Mouse (Mus musculus) erythroblast, embryonic 14.5 days (primary cell): ENCODE data around the gene Bcas3. TPM values are rescaled to one million over a fixed set of nuclear protein-coding genes. Genes with fewer than 3 reads are reported as not detected.
A peak's percentile ranks its signal among the peaks of the same experiment; 100 is the strongest.

Experiments used
- H3K27me3 ChIP-seq: 2 replicates; pipeline ENCODE4 v1.6.1; 2012; ENCODE audit warnings: inconsistent platforms; ENCODE audit not compliant: control insufficient read depth
- H3K36me3 ChIP-seq: 2 replicates; pipeline ENCODE4 v1.6.1; 2012; ENCODE audit warnings: mild to moderate bottlenecking, inconsistent platforms; ENCODE audit not compliant: control insufficient read depth
- H3K4me1 ChIP-seq: 2 replicates; pipeline ENCODE4 v1.6.1; 2012; ENCODE audit warnings: inconsistent platforms; ENCODE audit not compliant: control insufficient read depth
- H3K4me3 ChIP-seq: replicated peaks from 2 replicates; pipeline ENCODE3; 2012; ENCODE audit warnings: moderate library complexity, mild to moderate bottlenecking, inconsistent platforms
- H3K9me3 ChIP-seq: 2 replicates; pipeline ENCODE4 v1.6.1; 2012; ENCODE audit warnings: low read length, inconsistent platforms, mixed read lengths; ENCODE audit not compliant: control insufficient read depth
- GATA1 ChIP-seq: IDR thresholded peaks from 2 replicates; pipeline ENCODE4 v1.6.1; 2012; ENCODE audit warnings: low read length, inconsistent platforms, mixed read lengths
- TAL1 ChIP-seq: IDR thresholded peaks from 3 replicates; pipeline ENCODE4 v1.6.1; 2012; ENCODE audit warnings: low read length, inconsistent platforms, mixed read lengths
- polyA plus RNA-seq: library from polyadenylated mRNA; stranded (reverse); fragments of >175 nt; gene quantifications from 2 replicates; pipeline ENCODE4 v1.2.3, GENCODE M21; 2012

The Bcas3 gene
- polyA plus RNA-seq, 1 experiment, result 25.9 TPM

DNA sequence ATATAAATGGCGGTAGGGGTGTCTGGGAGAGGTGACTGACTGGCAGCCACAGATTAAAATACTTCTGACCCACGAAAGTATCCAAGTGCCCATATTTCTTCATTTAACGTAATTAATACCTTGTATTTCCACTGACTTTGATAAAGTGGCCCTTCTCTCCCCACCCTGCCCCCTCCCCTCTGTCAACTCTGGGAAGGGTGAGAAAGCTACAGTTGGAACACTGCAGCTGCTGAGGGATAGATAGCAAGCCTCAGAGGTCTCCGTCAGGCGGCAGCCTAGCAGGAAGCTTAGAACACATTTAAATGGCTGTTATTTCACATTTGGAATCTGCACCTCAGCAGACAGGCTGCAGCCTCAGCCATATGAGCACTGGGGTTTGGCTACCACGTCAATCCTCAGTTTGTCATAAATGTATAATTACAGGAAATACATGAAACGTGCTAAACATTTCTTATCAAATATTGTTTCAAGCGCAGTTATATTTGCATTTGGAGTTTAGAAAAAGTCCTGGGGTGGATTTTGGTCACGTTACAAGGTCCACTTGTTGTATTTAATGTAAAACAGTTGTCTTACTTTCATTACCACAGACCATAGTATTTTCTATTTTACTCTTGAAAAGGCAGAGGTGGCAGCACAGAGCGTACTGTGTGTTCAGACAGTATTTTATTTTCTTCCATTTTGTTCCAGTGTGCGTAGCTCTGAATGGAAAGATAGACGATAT is 291.2 kb downstream of the Bcas3 start:
- no peaks in the 10 kb centered on the region for H3K9me3 ChIP-seq
- peaks cover 24% of the 10 kb centered on the region for H3K4me1 ChIP-seq
- no peaks in the 10 kb centered on the region for H3K27me3 ChIP-seq
- TF ChIP-seq GATA1, result no peak
- TF ChIP-seq TAL1, result no peak
- H3K4me3 ChIP-seq, result peak overlapping the region; percentile 45
- no peaks in the 10 kb centered on the region for H3K36me3 ChIP-seq

DNA sequence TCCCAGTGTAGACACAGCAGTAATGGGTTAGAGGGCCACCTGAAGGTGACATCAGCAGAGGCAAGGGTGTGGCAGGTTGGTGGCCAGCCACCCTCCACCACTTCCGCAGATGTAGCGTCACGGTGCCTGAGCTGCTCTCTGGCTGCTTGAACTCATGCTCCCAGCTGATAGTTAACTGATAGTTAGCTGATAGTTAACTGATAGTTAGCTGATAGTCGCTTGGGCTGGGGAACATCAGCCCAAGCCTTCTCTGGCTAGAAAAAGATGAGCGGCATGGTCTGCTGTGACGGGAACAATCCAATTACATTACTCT is 291.7 kb downstream of the Bcas3 start:
- Histone ChIP-seq H3K9me3 (no peaks in the 10 kb centered on the region), H3K4me3 (peak overlapping the region; percentile 45), H3K27me3 (no peaks in the 10 kb centered on the region), H3K4me1 (peaks cover 24% of the 10 kb centered on the region), H3K36me3 (no peaks in the 10 kb centered on the region)
- TF ChIP-seq TAL1 (no peak), GATA1 (no peak)

DNA sequence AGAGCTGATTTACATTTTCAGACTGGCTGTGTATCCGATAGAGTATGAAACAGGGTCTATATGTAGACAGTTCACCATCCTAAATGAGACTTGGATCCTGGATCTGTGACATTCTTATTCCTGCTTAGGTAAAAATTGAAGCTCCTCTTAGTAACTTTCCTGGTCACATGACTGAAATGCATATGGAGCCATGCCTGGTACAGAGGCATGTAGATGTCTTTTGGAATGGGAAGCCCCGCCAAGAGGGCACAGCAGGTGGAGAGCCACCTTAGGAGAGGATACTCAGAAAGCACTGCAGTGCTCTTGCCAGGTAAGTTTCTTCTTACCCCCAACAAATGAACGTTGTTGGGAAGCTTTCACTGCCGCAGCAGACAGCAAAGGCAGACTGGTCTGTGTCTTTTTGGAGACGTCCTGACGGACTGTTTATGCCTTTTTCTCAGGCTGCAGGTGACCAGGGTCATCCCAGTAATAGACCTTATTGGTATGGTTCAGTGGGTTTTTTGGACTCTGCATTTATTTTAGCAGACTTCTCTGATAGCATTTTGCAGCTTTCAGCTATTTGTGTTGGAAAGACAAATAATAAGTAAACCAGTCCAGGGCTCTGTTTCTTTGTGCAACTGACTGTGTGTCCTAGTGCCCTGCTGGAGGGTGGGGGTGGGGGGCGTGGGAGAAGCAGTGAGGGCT is 292.3 kb downstream of the Bcas3 start:
- peaks cover 24% of the 10 kb centered on the region for H3K4me1 ChIP-seq
- no peak overlapping the region for H3K4me3 ChIP-seq
- H3K27me3 ChIP-seq, result no peaks in the 10 kb centered on the region
- TF ChIP-seq TAL1, result no peak
- no peak for TF ChIP-seq GATA1
- H3K9me3 ChIP-seq, result no peaks in the 10 kb centered on the region
- H3K36me3 ChIP-seq, result no peaks in the 10 kb centered on the region

DNA sequence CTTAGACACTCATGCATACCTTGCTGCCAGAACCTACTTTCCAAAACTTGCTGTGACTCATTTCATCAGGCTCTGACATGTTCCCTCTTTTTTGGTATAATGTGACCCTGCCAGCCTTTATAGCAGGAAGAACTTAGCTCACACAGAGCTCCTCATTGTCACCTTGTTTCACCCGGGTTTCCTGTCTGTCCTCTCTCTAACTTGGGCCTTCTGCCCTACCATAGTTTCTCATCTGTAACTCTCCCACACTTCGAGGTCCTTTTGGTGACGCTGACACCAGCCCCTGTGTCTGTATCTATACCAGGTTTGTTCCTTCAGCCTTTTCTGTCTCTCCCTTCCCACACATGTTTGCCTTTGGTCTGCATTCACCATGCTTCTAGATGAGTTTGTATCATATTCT is 295.9 kb downstream of the Bcas3 start:
- peaks cover 14% of the 10 kb centered on the region for H3K4me1 ChIP-seq
- H3K27me3 ChIP-seq, result no peaks in the 10 kb centered on the region
- no peaks in the 10 kb centered on the region for H3K9me3 ChIP-seq
- no peak overlapping the region for H3K4me3 ChIP-seq
- TF ChIP-seq GATA1 (no peak), TAL1 (no peak)
- no peaks in the 10 kb centered on the region for H3K36me3 ChIP-seq

DNA sequence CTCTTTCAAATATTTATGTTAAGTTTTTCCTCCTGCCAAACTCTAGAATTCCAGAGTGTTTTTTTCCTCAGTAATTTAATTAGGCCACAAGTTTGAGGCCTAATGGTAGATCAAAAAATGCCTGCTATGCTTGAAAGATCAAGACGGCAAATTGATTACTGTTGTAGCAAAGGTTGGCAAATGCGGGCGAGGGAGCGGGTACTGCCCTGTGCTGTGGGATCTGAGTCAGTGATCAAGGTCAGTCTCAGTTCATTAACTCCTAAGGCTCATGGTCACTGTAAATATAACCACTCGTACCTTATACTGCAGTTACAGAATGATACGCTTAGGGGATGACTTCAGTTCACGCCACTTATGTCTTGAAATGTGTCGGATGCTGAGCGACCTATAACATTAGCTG is 296.4 kb downstream of the Bcas3 start:
- H3K9me3 ChIP-seq, result no peaks in the 10 kb centered on the region
- peaks cover 9% of the 10 kb centered on the region for H3K4me1 ChIP-seq
- H3K36me3 ChIP-seq, result no peaks in the 10 kb centered on the region
- no peak overlapping the region for H3K4me3 ChIP-seq
- no peaks in the 10 kb centered on the region for H3K27me3 ChIP-seq
- TF ChIP-seq GATA1 (no peak), TAL1 (no peak)

DNA sequence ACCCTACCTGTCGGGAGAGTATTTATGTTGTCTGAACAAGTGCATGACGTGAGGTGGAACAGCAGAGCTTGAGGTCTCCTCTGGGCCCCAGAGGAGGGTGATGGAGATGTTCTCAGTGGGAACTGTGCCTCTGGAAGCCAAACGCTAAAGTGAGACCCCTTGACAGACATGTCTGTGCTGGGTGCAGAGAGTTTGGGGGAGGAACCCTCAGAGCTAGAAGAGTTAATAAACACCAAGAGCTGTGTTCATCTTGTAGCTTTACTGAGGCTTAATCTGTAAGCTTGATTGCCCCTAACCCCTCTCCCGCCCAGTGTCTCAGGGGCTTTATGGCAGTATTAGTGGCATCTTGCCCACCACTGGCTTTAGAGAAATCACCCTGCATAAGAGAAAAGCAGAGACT is 304.5 kb downstream of the Bcas3 start:
- Histone ChIP-seq H3K36me3 (no peaks in the 10 kb centered on the region), H3K4me1 (no peaks in the 10 kb centered on the region), H3K4me3 (no peak overlapping the region), H3K9me3 (no peaks in the 10 kb centered on the region), H3K27me3 (no peaks in the 10 kb centered on the region)
- TF ChIP-seq TAL1 (no peak), GATA1 (no peak)

DNA sequence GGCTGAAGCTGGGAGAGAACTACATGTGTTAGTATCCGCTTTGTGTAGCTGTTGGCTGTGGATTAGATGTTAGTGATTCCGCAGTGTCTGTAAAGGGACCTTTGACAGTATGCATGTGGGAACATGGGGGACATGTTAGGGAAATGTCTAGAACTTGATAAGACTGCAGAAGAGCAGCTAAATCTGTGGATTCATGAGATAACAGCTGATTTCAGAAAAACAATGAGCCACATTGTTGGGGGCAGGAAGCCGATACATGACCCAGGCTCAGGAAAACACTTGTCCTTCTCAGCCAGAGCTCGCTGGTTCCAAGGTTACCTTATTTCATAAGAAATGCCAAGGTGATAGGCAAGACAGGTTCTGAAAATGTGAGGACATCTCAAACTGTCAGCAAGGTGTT is 307.3 kb downstream of the Bcas3 start:
- Histone ChIP-seq H3K4me3 (no peak overlapping the region), H3K27me3 (no peaks in the 10 kb centered on the region), H3K36me3 (no peaks in the 10 kb centered on the region), H3K4me1 (no peaks in the 10 kb centered on the region), H3K9me3 (no peaks in the 10 kb centered on the region)
- TF ChIP-seq TAL1 (no peak), GATA1 (no peak)

DNA sequence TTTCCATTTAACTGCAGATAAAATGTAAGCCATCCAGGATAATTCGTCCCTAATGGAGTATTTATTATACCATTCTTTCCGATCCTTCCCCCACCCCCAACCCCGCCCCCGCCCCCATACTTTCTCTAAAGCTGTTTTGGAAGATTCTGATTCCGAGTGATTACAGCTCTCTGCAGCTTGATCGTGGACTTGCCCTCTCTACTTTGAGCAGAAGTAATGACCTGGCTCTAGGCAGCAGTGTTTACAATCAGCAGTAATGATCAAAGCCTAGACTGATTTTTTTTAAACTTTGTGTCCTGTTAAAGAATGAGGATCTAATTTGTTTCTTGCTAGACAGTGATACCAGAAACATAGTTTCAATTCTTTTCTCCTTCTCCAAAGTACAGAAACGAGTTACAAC is 314.2 kb downstream of the Bcas3 start:
- H3K4me3 ChIP-seq, result no peak overlapping the region
- TF ChIP-seq GATA1 (no peak), TAL1 (no peak)
- peaks cover 5% of the 10 kb centered on the region for H3K4me1 ChIP-seq
- no peaks in the 10 kb centered on the region for H3K27me3 ChIP-seq
- no peaks in the 10 kb centered on the region for H3K9me3 ChIP-seq
- no peaks in the 10 kb centered on the region for H3K36me3 ChIP-seq

DNA sequence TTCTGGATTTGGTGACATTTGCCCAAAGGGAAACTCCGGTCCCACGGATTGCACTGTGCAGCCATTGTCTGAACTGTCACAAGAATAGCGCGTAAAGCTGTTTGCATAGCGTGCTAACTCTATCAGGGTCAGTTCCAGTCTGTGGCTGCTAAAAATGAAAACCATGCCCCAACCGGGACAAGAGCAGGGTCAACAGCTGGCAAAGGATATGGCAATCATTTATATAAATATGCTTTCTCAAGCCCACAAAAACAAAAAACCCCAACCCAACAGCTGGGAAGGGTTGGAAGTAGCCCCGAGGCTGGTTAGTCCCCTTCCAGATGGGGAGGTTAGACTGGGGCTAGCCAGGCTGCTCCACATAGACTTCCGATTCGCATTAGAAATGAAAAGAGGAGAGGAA is 314.8 kb downstream of the Bcas3 start:
- TF ChIP-seq GATA1 (no peak), TAL1 (no peak)
- H3K4me3 ChIP-seq, result no peak overlapping the region
- no peaks in the 10 kb centered on the region for H3K9me3 ChIP-seq

More for the DNA sequence above, 314.8 kb downstream of the Bcas3 start:
- Histone ChIP-seq H3K27me3 (no peaks in the 10 kb centered on the region), H3K36me3 (no peaks in the 10 kb centered on the region), H3K4me1 (peaks cover 5% of the 10 kb centered on the region)
